ENCODE assay signal across 32 mouse cellular contexts in the genomic region with DNA sequence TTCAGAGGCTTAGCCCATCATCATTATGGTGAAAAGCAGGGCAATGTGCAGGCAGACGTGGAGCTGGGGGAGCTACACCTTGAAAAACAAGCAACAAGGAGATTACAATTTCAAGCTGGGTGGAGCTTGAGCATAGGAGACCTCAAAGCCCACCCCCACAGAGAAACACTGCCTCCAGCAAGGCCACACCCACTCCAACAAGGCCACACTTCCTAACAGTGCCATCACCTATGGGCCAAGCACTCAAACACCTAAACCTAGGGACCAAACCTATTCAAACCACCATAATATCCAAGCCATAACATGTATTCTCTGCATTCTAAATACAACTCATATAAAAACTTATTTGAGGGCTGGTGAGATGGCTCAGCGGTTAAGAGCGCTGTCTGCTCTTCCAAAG. TPM values are rescaled to one million over a fixed set of nuclear protein-coding genes. Genes with fewer than 3 reads are reported as not detected.
"Had no signal": no experiment of that assay in that cellular context is flagged by ENCODE, and none has a peak within 500 bp of the region (broad histone marks: within the 10 kb centered on the region; RNA-seq: fewer than 3 reads in every experiment).

No protein-coding gene starts in this region.

- H3K4me2 ChIP-seq: embryonic facial prominence, embryonic 12.5 days; embryonic facial prominence, embryonic 13.5 days; embryonic facial prominence, embryonic 15.5 days; forebrain, embryonic 12.5 days; forebrain, embryonic 13.5 days; forebrain, embryonic 15.5 days had no signal

- H3K9me3 ChIP-seq: embryonic facial prominence, embryonic 10.5 days; embryonic facial prominence, embryonic 12.5 days; embryonic facial prominence, embryonic 13.5 days; embryonic facial prominence, embryonic 15.5 days; forebrain, embryonic 10.5 days; forebrain, embryonic 12.5 days; forebrain, embryonic 13.5 days; forebrain, embryonic 15.5 days had no signal

- H3K4me1 ChIP-seq: embryonic facial prominence, embryonic 15.5 days; forebrain, embryonic 12.5 days; forebrain, embryonic 13.5 days; forebrain, embryonic 15.5 days had no signal

- H3K27ac ChIP-seq: embryonic facial prominence, embryonic 10.5 days; embryonic facial prominence, embryonic 12.5 days; embryonic facial prominence, embryonic 13.5 days; embryonic facial prominence, embryonic 15.5 days; forebrain, embryonic 10.5 days; forebrain, embryonic 12.5 days; forebrain, embryonic 13.5 days; forebrain, embryonic 15.5 days; gastrocnemius, adult 2 months; heart, adult 2 months had no signal

- H3K9ac ChIP-seq: embryonic facial prominence, embryonic 12.5 days; embryonic facial prominence, embryonic 13.5 days; embryonic facial prominence, embryonic 15.5 days; forebrain, embryonic 12.5 days; forebrain, embryonic 13.5 days; forebrain, embryonic 15.5 days; forebrain, postnatal 0 days had no signal

- DNase-seq: cerebellum, adult 9-10 months; cerebellum, adult 9-11 months; cerebellum, postnatal 10 days; cerebellum, postnatal 14 days; cerebellum, postnatal 25 days; cerebellum, postnatal 36 days; embryo, embryonic 11 days; forebrain, postnatal 0 days; gastrocnemius, adult 2 months; gastrocnemius, postnatal 10 days; gastrocnemius, postnatal 14 days; gastrocnemius, postnatal 25 days; gastrocnemius, postnatal 36 days; heart, adult 11 months; heart, adult 18-20 months; heart, adult 2 months had no signal

- H3K4me3 ChIP-seq: embryonic facial prominence, embryonic 10.5 days; embryonic facial prominence, embryonic 12.5 days; embryonic facial prominence, embryonic 13.5 days; embryonic facial prominence, embryonic 15.5 days; erythroblast, embryonic 14.5 days; forebrain, embryonic 10.5 days; forebrain, embryonic 12.5 days; forebrain, embryonic 13.5 days; forebrain, embryonic 15.5 days; gastrocnemius, adult 2 months; heart, adult 2 months had no signal

- H3K27me3 ChIP-seq: embryonic facial prominence, embryonic 12.5 days; embryonic facial prominence, embryonic 13.5 days; embryonic facial prominence, embryonic 15.5 days; forebrain, embryonic 12.5 days; forebrain, embryonic 13.5 days; forebrain, embryonic 15.5 days had no signal

- H3K36me3 ChIP-seq: embryonic facial prominence, embryonic 10.5 days; embryonic facial prominence, embryonic 12.5 days; embryonic facial prominence, embryonic 13.5 days; embryonic facial prominence, embryonic 15.5 days; forebrain, embryonic 10.5 days; forebrain, embryonic 12.5 days; forebrain, embryonic 15.5 days had no signal

- ATAC-seq: forebrain, embryonic 13.5 days; forebrain, embryonic 14.5 days; forebrain, embryonic 15.5 days; forebrain, embryonic 16.5 days; forebrain, postnatal 0 days had no signal

RNA-seq across cellular contexts. Expression of gene H2al2a, which starts 5.5 kb away (rescaled TPM):
- polyA plus RNA-seq: cortical plate, adult 2 months; embryonic facial prominence, embryonic 10.5 days; embryonic facial prominence, embryonic 11.5 days; embryonic facial prominence, embryonic 12.5 days; embryonic facial prominence, embryonic 13.5 days; embryonic facial prominence, embryonic 14.5 days; embryonic facial prominence, embryonic 15.5 days; erythroblast, embryonic 14.5 days; forebrain, embryonic 10.5 days; forebrain, embryonic 11.5 days; forebrain, embryonic 12.5 days; forebrain, embryonic 13.5 days; forebrain, embryonic 14.5 days; forebrain, embryonic 15.5 days; forebrain, embryonic 16.5 days; forebrain, postnatal 0 days; frontal cortex, adult 2 months had no signal

RNA-seq across cellular contexts. Expression of gene A930004D18Rik, which starts 35.2 kb away (rescaled TPM):
- polyA plus RNA-seq: erythroblast, embryonic 14.5 days had no signal

RNA-seq across cellular contexts. Expression of gene Skida1, which starts 46.5 kb away (rescaled TPM):
- polyA plus RNA-seq: erythroblast, embryonic 14.5 days had no signal
